Mouse (Mus musculus) embryonic facial prominence, embryonic 10.5 days (tissue): ENCODE measurements at regions not wholly inside any gene's neighbourhood (a gene's known extent, or its start where the extent isn't known, plus 50 kb on each side); places are given as distances from the start of the nearest gene placed in this dataset.

Experiments used
- DNase-seq: peaks from one replicate; pipeline ENCODE4 v3.0.0-alpha.2; 2017; ENCODE audit warnings: low spot score
- H3K27ac ChIP-seq: fragments of 300-500 bp; sonication (generic); replicated peaks from 2 replicates; pipeline ENCODE4 v1.5.1; 2016; ENCODE audit warnings: mild to moderate bottlenecking
- H3K27me3 ChIP-seq: fragments of 300-500 bp; sonication (generic); replicated peaks from 2 replicates; pipeline ENCODE4 v1.6.1; 2016; ENCODE audit warnings: low read depth, mild to moderate bottlenecking; ENCODE audit not compliant: poor library complexity, severe bottlenecking
- H3K36me3 ChIP-seq: fragments of 300-500 bp; sonication (generic); replicated peaks from 2 replicates; pipeline ENCODE4 v1.6.1; 2016; ENCODE audit warnings: mild to moderate bottlenecking, moderate library complexity
- H3K4me1 ChIP-seq: fragments of 300-500 bp; sonication (generic); 2 replicates; pipeline ENCODE4 v1.6.1; 2016
- H3K4me3 ChIP-seq: fragments of 300-500 bp; sonication (generic); 2 replicates; pipeline ENCODE4 v1.5.1; 2016; ENCODE audit warnings: mild to moderate bottlenecking, moderate library complexity
- H3K9me3 ChIP-seq: fragments of 300-500 bp; sonication (generic); 2 replicates; pipeline ENCODE4 v1.6.1; 2016; ENCODE audit warnings: mild to moderate bottlenecking
- WGBS: fragments of 180-500 bp; shearing (Covaris S2); methylation state at CpG from one replicate; pipeline ENCODE4 v1.1.7; 2016; 5-methylcytosine and 5-hydroxymethylcytosine counted together

DNA sequence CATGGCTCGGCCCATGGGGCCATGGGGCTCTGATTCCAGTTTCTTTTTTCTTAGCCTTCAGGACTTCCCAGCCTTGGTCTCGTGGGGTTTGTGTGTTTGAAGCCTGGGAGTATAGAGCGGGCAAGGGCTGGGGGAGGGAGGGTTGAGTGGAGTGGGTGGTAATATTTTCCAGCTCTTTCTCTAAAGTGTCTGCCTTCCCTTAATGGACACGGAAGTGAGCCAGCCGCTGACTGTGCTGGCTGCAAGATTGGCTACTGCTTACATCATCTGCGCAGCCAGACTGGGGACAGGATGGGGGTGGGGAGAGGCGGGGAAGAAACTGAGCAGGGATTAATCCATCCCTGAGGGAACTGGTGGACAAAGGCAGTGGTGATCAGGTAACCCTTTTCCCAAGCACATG, 52.3 kb downstream of the Tnp1 start:
- H3K4me3 ChIP-seq = peak overlapping the region; percentile 28
- H3K4me1 ChIP-seq = peaks cover 26% of the 10 kb centered on the region
- peak; percentile 76 for DNase-seq
- no peaks in the 10 kb centered on the region for H3K9me3 ChIP-seq
- H3K36me3 ChIP-seq = no peaks in the 10 kb centered on the region
- peak overlapping the region; percentile 83 for H3K27ac ChIP-seq
- WGBS = 16% methylated on average over 7 of the region's 7 CpGs
- H3K27me3 ChIP-seq = no peaks in the 10 kb centered on the region

DNA sequence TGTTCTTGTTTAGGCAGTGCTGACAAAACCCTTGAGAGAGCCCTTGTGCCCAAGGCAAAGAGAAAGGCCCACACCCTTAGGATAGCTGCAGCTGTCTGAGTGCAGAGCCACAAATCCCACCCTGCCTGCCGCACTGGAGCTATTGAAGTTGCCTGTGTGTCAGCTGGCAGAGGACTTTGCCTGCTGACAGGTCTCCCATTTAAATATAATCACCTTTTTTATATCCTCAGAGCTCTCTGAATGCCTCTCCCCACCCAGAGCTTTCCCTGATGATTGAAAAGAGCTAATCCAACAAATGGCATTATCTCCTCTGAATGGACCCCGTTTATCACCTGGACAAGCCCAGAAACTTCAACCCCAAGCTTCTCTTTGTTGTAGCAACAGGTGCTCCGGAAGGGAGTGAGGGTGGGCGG, 55.5 kb downstream of the Tnp1 start:
- Histone ChIP-seq H3K4me1 (peaks cover 26% of the 10 kb centered on the region), H3K27ac (peak overlapping the region; percentile 40; the same call in 1 of the 2 replicates), H3K4me3 (no peak overlapping the region), H3K9me3 (no peaks in the 10 kb centered on the region), H3K36me3 (no peaks in the 10 kb centered on the region), H3K27me3 (no peaks in the 10 kb centered on the region)
- 20% methylated on average over 4 of the region's 4 CpGs for WGBS
- peak; percentile 21 for DNase-seq

DNA sequence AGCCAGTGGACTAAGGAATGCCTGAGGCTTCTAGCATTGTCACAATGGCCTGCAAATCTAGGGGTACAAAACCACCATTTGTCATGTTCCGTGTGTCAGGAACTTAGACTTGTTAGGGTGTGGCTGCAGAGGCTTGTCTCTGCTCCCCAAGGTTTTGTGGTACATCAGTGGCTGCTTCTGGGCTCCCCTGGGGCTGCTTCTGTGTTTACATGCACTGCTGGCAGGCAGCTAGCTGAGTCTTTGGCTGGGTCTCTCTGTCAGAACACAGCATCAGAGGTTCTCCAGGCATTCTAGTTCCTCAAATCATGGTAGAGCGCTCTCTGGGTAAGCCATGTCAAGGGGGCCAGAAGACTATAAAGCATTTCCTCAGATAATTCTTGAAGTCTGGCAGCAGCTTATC, 60.3 kb downstream of the Tnp1 start:
- DNase-seq = no peak
- Histone ChIP-seq H3K27ac (no peak overlapping the region; the same call in 1 of the 2 replicates), H3K4me3 (no peak overlapping the region), H3K36me3 (no peaks in the 10 kb centered on the region), H3K4me1 (peaks cover 23% of the 10 kb centered on the region), H3K27me3 (0 out of 2 replicates have a peak, but pooled peaks cover 6% of the 10 kb centered on the region), H3K9me3 (no peaks in the 10 kb centered on the region)
- WGBS = 90% methylated on average over 2 of the region's 2 CpGs

DNA sequence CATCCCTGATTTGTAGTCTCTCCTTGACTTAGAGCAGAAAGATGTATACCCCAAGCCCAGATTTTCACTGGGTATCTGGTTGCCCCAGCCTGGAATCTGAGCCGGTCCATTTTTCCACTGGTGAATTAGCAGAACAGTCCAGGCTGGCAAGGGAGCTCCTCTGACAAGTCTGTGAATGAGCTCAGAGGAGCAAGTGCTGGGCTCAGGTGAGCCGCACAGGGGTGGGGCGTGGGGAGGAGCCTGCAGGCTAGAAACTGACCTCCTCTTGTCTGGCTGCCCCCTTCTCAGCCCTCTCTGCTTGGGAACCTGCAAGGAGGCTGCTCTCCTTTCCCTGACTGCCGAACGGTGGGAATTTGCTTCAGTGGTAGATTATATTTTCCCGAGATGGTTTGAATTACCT, 62.8 kb downstream of the Tnp1 start:
- H3K4me3 ChIP-seq = no peak overlapping the region
- peak overlapping the region; percentile 45 for H3K27ac ChIP-seq
- no peaks in the 10 kb centered on the region for H3K36me3 ChIP-seq
- H3K27me3 ChIP-seq = 0 out of 2 replicates have a peak, but pooled peaks cover 6% of the 10 kb centered on the region
- peaks cover 19% of the 10 kb centered on the region for H3K4me1 ChIP-seq
- WGBS = 30% methylated on average over 6 of the region's 6 CpGs
- peak; percentile 60 for DNase-seq
- no peaks in the 10 kb centered on the region for H3K9me3 ChIP-seq

DNA sequence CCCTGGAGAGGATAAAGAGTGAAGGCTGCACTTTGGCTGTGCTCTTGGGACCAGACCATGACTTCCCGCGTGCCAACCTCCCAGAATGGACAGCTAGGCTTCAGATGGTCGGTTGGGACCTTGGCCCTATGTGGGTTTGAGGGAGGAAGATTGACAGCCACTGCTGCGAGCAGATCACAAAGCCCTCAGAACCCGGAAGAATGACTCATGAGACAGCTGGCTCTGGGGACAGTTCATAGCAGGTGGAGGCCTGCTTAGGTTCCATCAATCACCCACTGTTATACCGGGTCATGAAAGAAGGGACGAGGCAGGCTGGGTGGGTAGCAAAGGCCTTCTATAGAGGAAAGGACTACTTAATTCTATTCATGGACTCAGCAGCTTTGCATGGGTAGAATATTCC, 63.9 kb downstream of the Tnp1 start:
- DNase-seq = no peak
- H3K4me1 ChIP-seq = peaks cover 19% of the 10 kb centered on the region
- 76% methylated on average over 7 of the region's 7 CpGs for WGBS
- no peaks in the 10 kb centered on the region for H3K9me3 ChIP-seq
- H3K27ac ChIP-seq = peak overlapping the region; percentile 63; the same call in 1 of the 2 replicates
- 0 out of 2 replicates have a peak, but pooled peaks cover 6% of the 10 kb centered on the region for H3K27me3 ChIP-seq
- H3K36me3 ChIP-seq = no peaks in the 10 kb centered on the region
- H3K4me3 ChIP-seq = no peak overlapping the region

DNA sequence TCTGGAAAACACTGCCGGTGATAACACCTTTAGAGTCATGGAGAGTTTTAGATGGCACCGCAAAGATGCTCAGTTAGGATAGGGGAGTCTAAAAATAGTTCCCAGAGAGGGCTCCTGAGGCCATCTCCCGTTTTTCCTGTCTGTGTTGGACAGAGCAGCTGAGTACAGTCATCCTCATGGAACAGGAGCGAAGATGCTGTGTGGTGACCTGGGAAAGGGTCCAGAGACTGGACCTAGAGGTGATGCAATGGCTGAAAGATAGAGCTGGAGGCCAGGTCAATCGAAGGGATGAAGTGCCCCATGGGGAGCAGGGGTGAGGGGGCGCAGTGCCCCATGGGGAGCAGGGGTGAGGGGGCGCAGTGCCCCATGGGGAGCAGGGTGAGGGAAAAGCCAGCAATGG, 64.3 kb downstream of the Tnp1 start:
- H3K4me1 ChIP-seq = peaks cover 23% of the 10 kb centered on the region
- H3K27me3 ChIP-seq = 0 out of 2 replicates have a peak, but pooled peaks cover 6% of the 10 kb centered on the region
- DNase-seq = no peak
- no peaks in the 10 kb centered on the region for H3K9me3 ChIP-seq
- peak overlapping the region; percentile 63; the same call in 1 of the 2 replicates for H3K27ac ChIP-seq
- 86% methylated on average over 7 of the region's 7 CpGs for WGBS
- no peaks in the 10 kb centered on the region for H3K36me3 ChIP-seq
- no peak overlapping the region for H3K4me3 ChIP-seq

DNA sequence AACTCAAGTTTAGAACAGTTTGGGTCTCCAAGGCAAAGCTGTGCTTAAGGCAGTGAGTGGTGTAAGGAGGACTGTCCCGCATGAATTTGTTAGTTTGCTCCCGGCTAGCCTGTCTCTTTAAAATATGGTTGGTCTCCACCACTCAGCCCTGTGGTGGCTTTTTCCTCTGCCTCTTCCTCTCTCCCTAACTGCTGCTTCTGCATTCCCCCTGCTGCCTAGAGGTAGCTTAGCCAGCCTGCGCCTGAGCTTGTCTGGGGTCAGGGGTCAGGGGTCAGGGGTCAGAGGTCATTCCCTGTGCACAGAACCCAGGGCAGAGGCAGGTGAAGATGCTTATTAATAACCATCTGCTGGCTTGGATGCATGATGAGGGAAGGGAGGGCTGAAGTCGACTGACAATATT, 69.5 kb downstream of the Tnp1 start:
- H3K36me3 ChIP-seq = no peaks in the 10 kb centered on the region
- H3K27me3 ChIP-seq = 0 out of 2 replicates have a peak, but pooled peaks cover under 1% of the 10 kb centered on the region
- WGBS = 18% methylated on average over 4 of the region's 4 CpGs
- H3K27ac ChIP-seq = peak overlapping the region; percentile 80; the same call in 1 of the 2 replicates
- no peak overlapping the region for H3K4me3 ChIP-seq
- DNase-seq = peak; percentile 46
- peaks cover 35% of the 10 kb centered on the region for H3K4me1 ChIP-seq
- H3K9me3 ChIP-seq = no peaks in the 10 kb centered on the region

DNA sequence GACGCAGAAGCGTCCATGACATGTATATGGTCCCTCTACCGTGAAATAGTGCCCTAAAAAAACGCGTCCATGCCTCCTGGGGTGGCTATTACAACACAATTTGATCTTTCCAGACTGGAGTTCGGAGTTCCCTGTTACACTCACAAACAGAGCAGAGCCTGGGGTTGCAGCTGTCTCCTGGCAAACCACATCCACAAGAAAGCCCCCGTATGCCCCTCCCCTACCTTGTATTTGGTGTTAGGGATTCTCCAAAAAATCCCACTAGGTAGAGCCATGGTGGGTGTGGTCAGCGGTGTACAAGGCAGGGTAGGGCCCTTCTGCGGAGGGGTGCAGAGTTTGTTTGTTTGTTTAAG, 70.0 kb downstream of the Tnp1 start:
- Histone ChIP-seq H3K4me3 (peak overlapping the region; percentile 45), H3K9me3 (no peaks in the 10 kb centered on the region), H3K4me1 (peaks cover 35% of the 10 kb centered on the region), H3K27me3 (no peaks in the 10 kb centered on the region), H3K36me3 (no peaks in the 10 kb centered on the region), H3K27ac (peak overlapping the region; percentile 80)
- 12% methylated on average over 9 of the region's 9 CpGs for WGBS
- DNase-seq = no peak

DNA sequence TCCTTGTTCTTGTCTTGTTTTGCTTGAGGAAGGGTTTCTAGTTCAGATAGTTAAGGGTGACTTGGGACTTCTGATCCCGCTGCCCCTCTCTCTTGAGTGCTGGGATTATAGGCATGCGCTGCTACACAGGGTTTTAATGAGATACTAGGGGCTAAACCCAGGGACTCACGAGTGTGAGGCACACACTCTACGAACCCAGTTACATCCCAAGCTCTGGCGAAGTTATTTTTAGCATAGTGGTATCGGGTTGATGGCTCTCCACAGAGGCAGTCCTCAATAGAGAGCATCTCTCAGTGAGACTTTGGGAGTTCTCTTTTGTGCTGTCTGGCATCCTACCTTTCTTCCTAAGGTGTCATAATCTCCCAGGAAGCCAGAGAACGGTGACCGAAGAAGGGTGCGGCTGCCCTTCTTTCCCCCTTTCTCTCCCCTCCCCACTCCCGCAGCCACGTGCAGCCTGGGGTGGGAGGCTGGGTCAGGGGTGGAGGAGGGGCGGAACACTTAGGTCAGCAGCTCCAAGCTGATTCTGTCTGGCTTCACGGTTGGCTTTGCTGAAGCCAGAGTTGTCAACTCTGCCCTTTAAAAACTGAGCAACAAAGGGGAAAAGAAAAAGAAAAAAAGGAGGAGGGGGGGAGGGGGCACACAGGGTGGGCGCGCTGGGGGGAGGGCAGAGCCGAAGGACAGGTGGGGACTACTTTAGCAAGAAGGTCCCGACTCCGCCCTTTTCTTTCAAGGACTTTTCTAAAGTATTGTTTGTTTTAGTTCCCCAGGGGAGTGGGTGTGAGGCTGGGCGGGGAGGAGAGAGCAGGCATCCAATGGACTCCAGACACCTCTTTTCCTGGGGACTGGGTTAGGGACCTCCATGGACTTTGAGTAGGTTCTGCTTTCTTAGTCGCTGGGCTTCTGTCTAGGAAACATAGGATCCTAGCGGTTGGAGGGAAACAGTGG, 70.4 kb upstream of the Igfbp5 start:
- DNase-seq = peak; percentile 67
- Histone ChIP-seq H3K4me1 (peaks cover 35% of the 10 kb centered on the region), H3K4me3 (peak overlapping the region; percentile 45), H3K27me3 (no peaks in the 10 kb centered on the region), H3K36me3 (no peaks in the 10 kb centered on the region), H3K27ac (peak overlapping the region; percentile 80), H3K9me3 (no peaks in the 10 kb centered on the region)
- 8% methylated on average over 21 of the region's 21 CpGs for WGBS

DNA sequence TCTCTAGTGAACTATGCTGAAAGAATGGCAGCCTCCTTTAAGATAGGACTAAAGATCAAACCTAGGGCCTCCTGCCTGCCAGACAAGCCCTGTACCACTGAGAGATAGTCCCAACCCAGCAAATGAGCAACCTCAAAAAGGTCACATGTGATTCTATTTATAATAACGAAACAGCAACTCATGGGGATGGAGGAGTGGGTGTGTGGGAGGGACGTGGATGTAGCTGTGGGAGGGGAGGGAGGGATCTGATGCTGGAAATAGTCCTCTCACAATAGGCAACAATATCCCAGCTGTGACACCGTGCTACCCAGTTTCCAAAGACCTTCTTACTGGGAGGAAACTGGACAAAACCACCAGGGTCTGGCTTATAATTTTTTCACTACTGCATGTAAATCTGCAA, 69.5 kb upstream of the Igfbp5 start:
- Histone ChIP-seq H3K4me1 (peaks cover 35% of the 10 kb centered on the region), H3K27me3 (no peaks in the 10 kb centered on the region), H3K36me3 (no peaks in the 10 kb centered on the region), H3K27ac (peak overlapping the region; percentile 80), H3K9me3 (no peaks in the 10 kb centered on the region), H3K4me3 (no peak overlapping the region)
- WGBS = 36% methylated on average over 3 of the region's 3 CpGs
- DNase-seq = no peak

DNA sequence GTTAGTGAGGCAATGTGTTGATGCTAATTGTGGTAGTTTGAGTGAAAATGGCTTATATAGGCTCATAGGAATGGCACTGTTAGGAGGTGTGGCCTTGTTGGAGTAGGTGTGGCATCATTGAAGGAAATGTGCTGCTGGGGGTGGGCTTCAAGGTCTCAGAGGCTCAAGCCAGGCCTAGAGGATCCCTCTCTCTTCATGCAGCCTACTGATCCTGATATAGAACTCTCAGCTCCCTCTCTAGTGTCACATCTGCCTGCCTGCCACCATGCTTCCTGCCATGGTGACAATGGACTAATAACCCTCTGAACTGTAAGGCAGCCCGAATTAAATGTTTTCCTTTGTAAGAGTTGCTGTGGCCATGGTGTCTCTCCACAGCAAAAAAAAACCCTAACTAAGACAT, 68.4 kb upstream of the Igfbp5 start:
- Histone ChIP-seq H3K4me1 (peaks cover 33% of the 10 kb centered on the region), H3K36me3 (no peaks in the 10 kb centered on the region), H3K9me3 (no peaks in the 10 kb centered on the region), H3K4me3 (no peak overlapping the region), H3K27ac (no peak overlapping the region), H3K27me3 (no peaks in the 10 kb centered on the region)
- 67% methylated on average over 1 of the region's 1 CpGs for WGBS
- no peak for DNase-seq

DNA sequence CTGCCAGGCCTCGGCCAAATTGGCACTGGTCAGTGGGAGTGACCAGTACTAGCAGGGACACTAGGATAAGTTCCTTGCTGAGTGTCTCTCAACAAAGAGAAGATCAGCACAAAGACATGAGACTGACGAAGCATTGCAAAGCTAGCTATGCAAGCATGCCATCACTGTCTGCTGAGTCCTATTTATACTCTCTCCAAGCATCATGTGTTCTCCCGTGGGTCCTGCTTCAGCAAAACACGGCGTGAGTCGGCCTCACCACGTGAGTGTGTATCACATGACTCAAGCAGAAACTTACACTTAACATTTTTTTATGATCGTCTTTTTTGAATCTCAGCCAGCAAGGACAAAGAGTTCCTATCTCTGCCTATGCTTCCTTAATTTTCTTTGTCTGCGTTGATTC, 67.7 kb upstream of the Igfbp5 start:
- Histone ChIP-seq H3K4me1 (peaks cover 32% of the 10 kb centered on the region), H3K36me3 (no peaks in the 10 kb centered on the region), H3K9me3 (no peaks in the 10 kb centered on the region), H3K27ac (no peak overlapping the region), H3K27me3 (no peaks in the 10 kb centered on the region), H3K4me3 (no peak overlapping the region)
- WGBS = 89% methylated on average over 9 of the region's 9 CpGs
- no peak for DNase-seq

DNA sequence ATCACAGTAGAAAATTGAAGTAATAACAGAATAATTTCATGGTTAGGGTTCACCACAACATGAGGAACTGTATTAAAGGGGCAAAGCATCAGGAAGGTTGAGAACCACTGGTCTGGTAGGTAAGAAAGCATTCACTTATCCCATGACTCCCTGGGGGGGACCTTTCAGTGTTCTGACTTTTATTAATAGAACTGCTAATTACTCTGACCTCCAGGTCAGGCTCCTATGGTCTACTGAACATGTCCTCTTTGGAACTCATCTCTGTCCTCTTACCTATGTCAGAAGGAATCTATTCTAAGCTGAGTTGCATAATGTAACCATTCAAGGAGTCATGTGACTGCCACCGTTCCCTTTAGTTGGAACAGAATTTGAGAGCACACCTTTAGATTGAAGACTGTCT, 65.3 kb upstream of the Igfbp5 start:
- H3K36me3 ChIP-seq = no peaks in the 10 kb centered on the region
- no peaks in the 10 kb centered on the region for H3K27me3 ChIP-seq
- peaks cover 17% of the 10 kb centered on the region for H3K4me1 ChIP-seq
- H3K27ac ChIP-seq = no peak overlapping the region
- H3K9me3 ChIP-seq = no peaks in the 10 kb centered on the region
- H3K4me3 ChIP-seq = no peak overlapping the region
- WGBS = 83% methylated on average over 1 of the region's 1 CpGs
- no peak for DNase-seq
